Mouse (Mus musculus): Measurements from ENCODE around the gene Gnptab. TPM values are rescaled to one million over a fixed set of nuclear protein-coding genes. Genes with fewer than 3 reads are reported as not detected.

Gene Gnptab
- polyA plus RNA-seq, 1 experiment from 2014 or later: 16.3 TPM

DNA sequence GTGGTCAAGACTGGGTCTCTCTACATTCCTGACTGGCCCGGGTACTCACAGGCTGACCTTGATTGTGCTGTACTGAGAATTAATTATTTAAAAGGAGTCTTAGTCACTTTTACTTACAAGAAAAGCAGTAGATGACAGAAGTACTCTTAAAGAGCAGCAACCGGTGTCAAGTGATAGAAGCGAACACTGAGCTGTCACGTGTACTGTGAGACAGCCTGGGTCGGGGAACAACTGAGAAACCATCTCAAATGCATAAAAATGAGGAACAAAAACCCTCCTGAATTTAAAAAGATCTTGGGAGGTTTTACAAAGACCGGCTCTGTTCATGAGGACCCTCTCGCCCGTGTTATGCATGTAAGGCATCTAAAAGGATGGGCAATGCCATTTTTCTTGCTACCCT lies 113.7 kb downstream of the Gnptab start:
- 84% methylated on average over 8 of the region's 8 CpGs for WGBS
- Histone ChIP-seq H3K4me2 (replicated peaks) (no peak overlapping the region), H3K36me3 (no peaks in the 10 kb centered on the region), H3K27me3 (replicated peaks) (no peaks in the 10 kb centered on the region), H3K27ac (no peak overlapping the region), H3K9me3 (no peaks in the 10 kb centered on the region), H3K4me1 (replicated peaks) (0 out of 2 replicates have a peak, but pooled peaks cover 17% of the 10 kb centered on the region), H3K9ac (no peak overlapping the region), H3K4me3 (replicated peaks) (no peak overlapping the region)
- ATAC-seq: no peak

DNA sequence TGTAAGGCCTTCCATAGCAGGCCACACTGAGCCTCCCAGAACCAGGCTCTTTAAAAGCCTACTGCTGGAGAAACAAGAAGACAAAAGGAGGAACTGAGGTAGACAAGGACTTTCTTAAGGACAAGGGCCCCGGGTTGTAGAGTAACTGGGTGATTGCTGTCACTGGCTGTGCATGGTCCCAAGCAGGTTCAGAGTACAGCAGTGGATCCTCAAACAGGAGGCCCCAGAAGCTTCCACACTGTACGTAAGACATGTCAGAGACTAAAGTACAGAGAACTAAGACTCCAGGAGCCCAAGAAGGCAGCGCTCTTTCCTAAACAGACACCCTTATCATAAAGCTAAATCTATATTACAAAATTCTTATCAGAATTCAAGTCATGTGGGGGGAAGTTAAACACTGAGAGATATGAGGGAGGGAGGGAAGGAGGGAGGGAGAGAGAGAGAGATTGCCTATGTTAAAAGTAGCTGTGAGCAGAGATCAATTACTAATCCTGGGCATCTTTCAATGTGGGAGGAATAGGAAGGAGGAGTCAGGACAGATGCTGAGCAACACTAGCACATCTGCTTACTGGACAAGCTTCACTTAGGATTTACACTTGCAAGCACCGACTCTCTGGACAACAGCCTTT lies 116.1 kb downstream of the Gnptab start:
- ATAC-seq: peak; percentile 77
- Histone ChIP-seq H3K36me3 (no peaks in the 10 kb centered on the region), H3K4me2 (replicated peaks) (0 out of 2 replicates have a peak overlapping the region, but pooled peaks have one; percentile 22), H3K4me1 (replicated peaks) (0 out of 2 replicates have a peak, but pooled peaks cover 17% of the 10 kb centered on the region), H3K27me3 (replicated peaks) (no peaks in the 10 kb centered on the region), H3K9ac (no peak overlapping the region), H3K27ac (peak overlapping the region; percentile 54; the same call in 1 of the 2 replicates), H3K4me3 (replicated peaks) (no peak overlapping the region), H3K9me3 (no peaks in the 10 kb centered on the region)
- 57% methylated on average over 4 of the region's 4 CpGs for WGBS

Other genes with a start within 250 kb of the Gnptab start
- gene Parpbp, start 232.2 kb upstream of the Gnptab start, polyA plus RNA-seq (2015; fragmentation: Nextera tagmentation; extraction: Ambion mirVana): 9.1 and 10.4 TPM in 2 replicates
- 72.0 and 88.1 TPM in 2 replicates for gene Nup37, start 232.1 kb upstream of the Gnptab start, polyA plus RNA-seq (2015; fragmentation: Nextera tagmentation; extraction: Ambion mirVana)
- 63.2 and 68.6 TPM in 2 replicates for gene Washc3, start 178.0 kb upstream of the Gnptab start, polyA plus RNA-seq (2015; fragmentation: Nextera tagmentation; extraction: Ambion mirVana)
- 3.8 and 4.1 TPM in 2 replicates for gene Dram1, start 52 bp upstream of the Gnptab start, polyA plus RNA-seq (2015; fragmentation: Nextera tagmentation; extraction: Ambion mirVana)
- 0.39 and 0.62 TPM in 2 replicates for gene Sycp3, start 80.4 kb downstream of the Gnptab start, polyA plus RNA-seq (2015; fragmentation: Nextera tagmentation; extraction: Ambion mirVana)
- gene Chpt1, start 124.9 kb downstream of the Gnptab start, polyA plus RNA-seq (2015; fragmentation: Nextera tagmentation; extraction: Ambion mirVana): 219 and 229 TPM in 2 replicates
- 1.4 and 3.3 TPM in 2 replicates for gene Mybpc1, start 226.0 kb downstream of the Gnptab start, polyA plus RNA-seq (2015; fragmentation: Nextera tagmentation; extraction: Ambion mirVana)